Comparison of ENCODE assay signal across 15 mouse cellular contexts in genomic region chr4:156058826-156059225, GRCm38 (mm10). TPM values are rescaled to one million over a fixed set of nuclear protein-coding genes. Genes with fewer than 3 reads are reported as not detected.
DNase-seq lines count a peak whose midpoint lies in the region; ATAC-seq and TF ChIP-seq lines count a peak whose summit lies in the region.
"Had no signal": no experiment of that assay in that cellular context is flagged by ENCODE, and none has a peak within 500 bp of the region (broad histone marks: within the 10 kb centered on the region; RNA-seq: fewer than 3 reads in every experiment).

No protein-coding gene starts in this region.

- H3K9me3 ChIP-seq in kidney, embryonic 15.5 days (replicated peaks): no peaks in the 10 kb centered on the region
- no peaks in the 10 kb centered on the region for H3K9me3 ChIP-seq in ES-Bruce4 (replicated peaks; ENCODE audit: control insufficient read depth, insufficient read depth, low read length, poor library complexity, severe bottlenecking)
- no peaks in the 10 kb centered on the region for H3K9me3 ChIP-seq in embryonic facial prominence, embryonic 11.5 days (replicated peaks; ENCODE audit: control insufficient read depth, low read length)
- no peaks in the 10 kb centered on the region for H3K9me3 ChIP-seq in limb, embryonic 12.5 days

- peaks cover 28% of the 10 kb centered on the region for H3K4me1 ChIP-seq in kidney, embryonic 15.5 days
- peaks cover 3% of the 10 kb centered on the region for H3K4me1 ChIP-seq in ES-Bruce4 (ENCODE audit: control insufficient read depth, insufficient read depth, low read length)
- H3K4me1 ChIP-seq in embryonic facial prominence, embryonic 11.5 days (ENCODE audit: control insufficient read depth, insufficient read depth, low read length): no peaks in the 10 kb centered on the region
- H3K4me1 ChIP-seq in limb, embryonic 12.5 days (replicated peaks): peaks cover 10% of the 10 kb centered on the region

- peak overlapping the region; percentile 37 for H3K4me3 ChIP-seq in kidney, embryonic 15.5 days (replicated peaks)
- H3K4me3 ChIP-seq in ES-Bruce4 (ENCODE audit: low read depth, low read length): peak overlapping the region; percentile 70
- peak overlapping the region; percentile 21 for H3K4me3 ChIP-seq in embryonic facial prominence, embryonic 11.5 days (ENCODE audit: low read depth, low read length)
- H3K4me3 ChIP-seq in limb, embryonic 12.5 days (replicated peaks): peak overlapping the region; percentile 17

- no peak for DNase-seq in kidney, postnatal 10 days
- no peak for DNase-seq in embryonic facial prominence, embryonic 11.5 days (ENCODE audit: low spot score)
- DNase-seq in layer of hippocampus, postnatal 25 days (ENCODE audit: extremely low spot score in 1 of 2, low spot score in 1 of 2): no peak
- no peak for DNase-seq in spleen, postnatal 14 days (ENCODE audit: low spot score in 2 of 2)
- DNase-seq: adrenal gland, postnatal 10 days; cerebellum, postnatal 10 days; gastrocnemius, postnatal 25 days had no signal

- H3K9ac ChIP-seq in kidney, embryonic 15.5 days: peak overlapping the region; percentile 50
- peak overlapping the region; percentile 50 for H3K9ac ChIP-seq in ES-Bruce4 (ENCODE audit: low read depth, poor library complexity, severe bottlenecking)
- H3K9ac ChIP-seq in embryonic facial prominence, embryonic 11.5 days (replicated peaks; ENCODE audit: low read length): no peak overlapping the region
- no peak overlapping the region for H3K9ac ChIP-seq in limb, embryonic 12.5 days (replicated peaks)

- peak overlapping the region; percentile 50 for H3K4me2 ChIP-seq in kidney, embryonic 15.5 days
- peak overlapping the region; percentile 24 for H3K4me2 ChIP-seq in embryonic facial prominence, embryonic 11.5 days (ENCODE audit: low read depth, low read length)
- peak overlapping the region; percentile 8; the same call in 1 of the 2 replicates for H3K4me2 ChIP-seq in limb, embryonic 12.5 days

- no peak for TF ChIP-seq POLR2A in ES-Bruce4 (IDR thresholded peaks at IDR 0.05; ENCODE audit: insufficient read depth, low read length)

- H3K27me3 ChIP-seq in kidney, embryonic 15.5 days: no peaks in the 10 kb centered on the region
- H3K27me3 ChIP-seq in ES-Bruce4 (ENCODE audit: control insufficient read depth, insufficient read depth, low read length, poor library complexity, severe bottlenecking): no peaks in the 10 kb centered on the region
- no peaks in the 10 kb centered on the region for H3K27me3 ChIP-seq in embryonic facial prominence, embryonic 11.5 days (ENCODE audit: control insufficient read depth, insufficient read depth, low read length)
- no peaks in the 10 kb centered on the region for H3K27me3 ChIP-seq in limb, embryonic 12.5 days

- H3K36me3 ChIP-seq in kidney, embryonic 15.5 days: no peaks in the 10 kb centered on the region
- H3K36me3 ChIP-seq in ES-Bruce4 (ENCODE audit: control insufficient read depth, insufficient read depth, low read length, poor library complexity, severe bottlenecking): no peaks in the 10 kb centered on the region
- no peaks in the 10 kb centered on the region for H3K36me3 ChIP-seq in embryonic facial prominence, embryonic 11.5 days (replicated peaks; ENCODE audit: control insufficient read depth, insufficient read depth, low read depth, low read length)
- H3K36me3 ChIP-seq in limb, embryonic 12.5 days: no peaks in the 10 kb centered on the region

- H3K27ac ChIP-seq in kidney, embryonic 15.5 days: peak overlapping the region; percentile 93
- H3K27ac ChIP-seq in ES-Bruce4 (ENCODE audit: insufficient read depth, low read length): peak overlapping the region; percentile 82
- H3K27ac ChIP-seq in embryonic facial prominence, embryonic 11.5 days (replicated peaks; ENCODE audit: low read depth, low read length): no peak overlapping the region
- peak overlapping the region; percentile 45; the same call in 1 of the 2 replicates for H3K27ac ChIP-seq in limb, embryonic 12.5 days

- no peak for TF ChIP-seq EP300 in ES-Bruce4 (IDR thresholded peaks at IDR 0.05; ENCODE audit: insufficient read depth, low read depth, low read length)

- no peak for ATAC-seq in kidney, embryonic 15.5 days (replicated peaks; ENCODE audit: low FRiP score)
- no peak; the same call in 1 of the 2 replicates for ATAC-seq in embryonic facial prominence, embryonic 11.5 days (replicated peaks; ENCODE audit: insufficient number of reproducible peaks, low FRiP score, low TSS enrichment, low read depth)
- no peak for ATAC-seq in limb, embryonic 12.5 days (ENCODE audit: insufficient number of reproducible peaks, insufficient read depth, low FRiP score, low TSS enrichment, low read depth)

- 66% methylated on average over 9 of the region's 9 CpGs for WGBS in kidney, embryonic 15.5 days
- WGBS in embryonic facial prominence, embryonic 11.5 days: 60% methylated on average over 9 of the region's 9 CpGs
- 70% methylated on average over 9 of the region's 9 CpGs for WGBS in limb, embryonic 12.5 days

- TF ChIP-seq CTCF in ES-Bruce4 (IDR thresholded peaks at IDR 0.05; ENCODE audit: low read depth, low read length): no peak

RNA-seq across cellular contexts. Expression of gene Ttll10, which starts 0.4 kb away (rescaled TPM):
- 7.8 TPM in 2 replicates for polyA plus RNA-seq in kidney, embryonic 15.5 days (2015; fragmentation: Nextera tagmentation; extraction: Ambion mirVana)
- polyA plus RNA-seq in ES-Bruce4 (2011; ENCODE audit: insufficient read depth, insufficient read length, low read depth, missing spikeins): 2.5 and 3.3 TPM in 2 replicates
- polyA plus RNA-seq in embryonic facial prominence, embryonic 11.5 days (2014; fragmentation: Nextera tagmentation; extraction: Ambion mirVana): 0.38 and 0.78 TPM in 2 replicates
- 0.58 and 1.3 TPM in 2 replicates for polyA plus RNA-seq in limb, embryonic 12.5 days (2016; fragmentation: Nextera tagmentation; extraction: Ambion mirVana)
- under 1 TPM; 0.12 to 0.31 TPM for total RNA-seq in layer of hippocampus, postnatal 25 days (2021)
- total RNA-seq: gastrocnemius, postnatal 25 days; megakaryocyte, adult 5-6 weeks; neutrophil, adult 5-6 weeks had no signal
- polyA plus RNA-seq: heart, postnatal 0 days had no signal

RNA-seq across cellular contexts. Expression of gene Tnfrsf18, which starts 32.9 kb away (rescaled TPM):
- 1.7 and 2.4 TPM in 2 replicates for polyA plus RNA-seq in kidney, embryonic 15.5 days (2015; fragmentation: Nextera tagmentation; extraction: Ambion mirVana)
- polyA plus RNA-seq in ES-Bruce4 (2011; ENCODE audit: insufficient read depth, insufficient read length, low read depth, missing spikeins): not detected in 2 replicates
- 0.38 and 0.55 TPM in 2 replicates for polyA plus RNA-seq in embryonic facial prominence, embryonic 11.5 days (2014; fragmentation: Nextera tagmentation; extraction: Ambion mirVana)
- polyA plus RNA-seq in limb, embryonic 12.5 days (2016; fragmentation: Nextera tagmentation; extraction: Ambion mirVana): 1.8 and 1.9 TPM in 2 replicates
- total RNA-seq in layer of hippocampus, postnatal 25 days (2021): not detected
- total RNA-seq: gastrocnemius, postnatal 25 days; layer of hippocampus, postnatal 10 days; liver, adult 2 months had no signal

RNA-seq across cellular contexts. Expression of gene Tnfrsf4, which starts 45.2 kb away (rescaled TPM):
- polyA plus RNA-seq in kidney, embryonic 15.5 days (2015; fragmentation: Nextera tagmentation; extraction: Ambion mirVana): 0.72 and 0.78 TPM in 2 replicates
- 2.4 and 2.9 TPM in 2 replicates for polyA plus RNA-seq in ES-Bruce4 (2011; ENCODE audit: insufficient read depth, insufficient read length, low read depth, missing spikeins)
- polyA plus RNA-seq in embryonic facial prominence, embryonic 11.5 days (2014; fragmentation: Nextera tagmentation; extraction: Ambion mirVana): 0.21 and 0.34 TPM in 2 replicates
- 0.84 and 0.92 TPM in 2 replicates for polyA plus RNA-seq in limb, embryonic 12.5 days (2016; fragmentation: Nextera tagmentation; extraction: Ambion mirVana)
- 1 to 10 TPM; 1.0 to 2.2 TPM for total RNA-seq in layer of hippocampus, postnatal 25 days (2021)

RNA-seq across cellular contexts. Expression of gene 9430015G10Rik, which starts 51.0 kb away (rescaled TPM):
- polyA plus RNA-seq in kidney, embryonic 15.5 days (2015; fragmentation: Nextera tagmentation; extraction: Ambion mirVana): 39.4 and 42.8 TPM in 2 replicates
- polyA plus RNA-seq in ES-Bruce4 (2011; ENCODE audit: insufficient read depth, insufficient read length, low read depth, missing spikeins): 39.7 and 47.7 TPM in 2 replicates
- 47.4 and 48.7 TPM in 2 replicates for polyA plus RNA-seq in embryonic facial prominence, embryonic 11.5 days (2014; fragmentation: Nextera tagmentation; extraction: Ambion mirVana)
- polyA plus RNA-seq in limb, embryonic 12.5 days (2016; fragmentation: Nextera tagmentation; extraction: Ambion mirVana): 59.9 and 63.1 TPM in 2 replicates
- total RNA-seq in layer of hippocampus, postnatal 25 days (2021): 10 to 100 TPM; 21.6 to 30.3 TPM

Comparison
In these comparisons a context has a peak if more than half of its experiments do, and no peak if none do; other contexts are left out.
1. H3K4me3 ChIP-seq: peak in every context shown above with its lines; median percentile 70 in ES-Bruce4; 37 in kidney, embryonic 15.5 days; 21 in embryonic facial prominence, embryonic 11.5 days; 17 in limb, embryonic 12.5 days.
2. H3K9ac ChIP-seq: peak in kidney, embryonic 15.5 days (single experiment) and ES-Bruce4 (single experiment); none in embryonic facial prominence, embryonic 11.5 days (single experiment) and limb, embryonic 12.5 days (single experiment).
3. Peak in every context shown above with its lines, with median percentiles within 50 percentile points of each other: H3K4me2 ChIP-seq.